Mouse (Mus musculus) forebrain, embryonic 15.5 days (tissue): Measurements from ENCODE around the gene Taf10. TPM values are rescaled to one million over a fixed set of nuclear protein-coding genes. Genes with fewer than 3 reads are reported as not detected.
"Not testable (repeated sequence)": the region's sequence is repeated elsewhere in the genome, so short reads cannot be mapped to it uniquely, and the experiment has no call there.

Source experiments
- ATAC-seq: fragments of 200-750 bp; cut with Nextera tagmentation; replicated peaks from 2 replicates; pipeline ENCODE4 v1.8.0; 2017; ENCODE audit warnings: mild to moderate bottlenecking, moderate TSS enrichment, moderate library complexity
- H3K27ac ChIP-seq: fragments of 300-500 bp; sonication (generic); replicated peaks from 2 replicates; pipeline ENCODE4 v1.5.1; 2015; ENCODE audit warnings: mild to moderate bottlenecking, inconsistent platforms
- H3K27me3 ChIP-seq: fragments of 300-500 bp; sonication (generic); 2 replicates; pipeline ENCODE4 v1.6.1; 2015; ENCODE audit warnings: inconsistent platforms
- H3K36me3 ChIP-seq: fragments of 300-500 bp; sonication (generic); 2 replicates; pipeline ENCODE4 v1.6.1; 2015; ENCODE audit warnings: mild to moderate bottlenecking, inconsistent platforms
- H3K4me1 ChIP-seq: fragments of 300-500 bp; sonication (generic); 2 replicates; pipeline ENCODE4 v1.6.1; 2015; ENCODE audit warnings: inconsistent platforms
- H3K4me2 ChIP-seq: fragments of 300-500 bp; sonication (generic); replicated peaks from 2 replicates; pipeline ENCODE4 v1.6.1; 2015; ENCODE audit warnings: mild to moderate bottlenecking, inconsistent platforms
- H3K4me3 ChIP-seq: fragments of 300-500 bp; sonication (generic); 2 replicates; pipeline ENCODE4 v1.5.1; 2015; ENCODE audit warnings: mild to moderate bottlenecking, inconsistent platforms
- H3K9ac ChIP-seq: fragments of 300-500 bp; sonication (generic); replicated peaks from 2 replicates; pipeline ENCODE4 v1.6.1; 2015; ENCODE audit warnings: mild to moderate bottlenecking, inconsistent platforms
- H3K9me3 ChIP-seq: fragments of 300-500 bp; sonication (generic); 2 replicates; pipeline ENCODE4 v1.6.1; 2016; ENCODE audit warnings: inconsistent platforms
- WGBS: fragments of 180-500 bp; shearing (Covaris S2); methylation state at CpG from one replicate; pipeline ENCODE4 v1.1.7; 2015; ENCODE audit warnings: mixed read lengths; 5-methylcytosine and 5-hydroxymethylcytosine counted together
- polyA plus RNA-seq: library from polyadenylated mRNA; unstranded; fragments of >200 nt; fragmentation: Nextera tagmentation; extraction: Ambion mirVana; gene quantifications from 2 replicates; pipeline ENCODE4 v1.2.1, GENCODE M21; 2015

Gene Taf10
- polyA plus RNA-seq, 1 experiment from 2014 or later: 114 TPM

DNA sequence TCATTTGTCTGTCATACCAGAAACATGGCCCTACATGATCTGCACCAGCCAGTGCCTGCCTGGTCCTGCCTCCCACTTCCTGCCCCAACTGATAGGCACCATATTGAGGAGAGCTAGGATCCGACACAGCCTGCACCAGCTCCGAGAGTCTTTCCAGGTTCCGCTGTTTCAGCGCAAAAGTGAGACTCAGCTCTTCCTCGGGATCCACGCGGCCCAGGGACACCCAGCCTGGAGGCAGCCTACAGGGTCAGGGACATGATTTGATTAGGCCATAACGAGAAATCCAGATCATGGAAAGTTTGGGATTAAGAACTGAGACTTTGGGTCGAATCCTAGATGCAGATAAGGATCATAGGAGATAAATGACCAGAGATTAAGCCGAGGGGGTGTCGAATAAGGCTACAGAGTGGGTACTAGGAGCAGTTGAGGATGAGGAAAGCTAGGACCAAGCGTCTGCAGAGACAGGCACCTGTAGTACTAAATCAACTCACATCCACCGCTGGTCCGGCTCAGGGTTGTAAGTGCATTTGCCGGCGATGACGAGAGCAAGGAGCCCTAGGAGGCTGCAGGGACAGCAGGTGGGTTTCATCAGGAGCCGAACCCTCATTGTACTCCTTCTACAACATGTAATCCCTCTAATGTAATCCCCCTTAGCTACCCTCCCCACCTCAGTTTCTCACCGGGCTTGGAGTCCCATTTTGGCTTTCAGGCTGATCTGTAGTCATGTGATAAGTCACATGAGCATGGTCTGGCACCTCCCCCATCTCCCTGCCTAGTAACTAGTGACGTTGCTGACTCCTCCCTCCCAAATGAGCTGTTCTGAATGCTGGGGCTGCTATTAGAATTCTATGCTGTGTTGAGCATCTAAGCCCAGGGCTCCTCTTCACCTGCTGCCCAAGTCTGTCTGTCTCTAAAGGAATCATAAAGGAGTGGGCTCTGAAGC, 7.6 kb upstream of the Taf10 start, which contains the start of gene Tpp1:
TSS of gene Tpp1 (minus strand) at position 745 of the 943 bp plus-strand sequence.
- H3K4me3 ChIP-seq: peak within 1 kb of the TSS; percentile 42
- peaks cover 17% of the 10 kb centered on the region for H3K4me1 ChIP-seq
- no peaks in the 10 kb centered on the region for H3K9me3 ChIP-seq
- H3K27ac ChIP-seq: peak within 1 kb of the TSS; percentile 53
- no peaks in the 10 kb centered on the region for H3K27me3 ChIP-seq
- H3K9ac ChIP-seq: peak within 1 kb of the TSS; percentile 53
- ATAC-seq: peak; percentile 88
- 19% methylated on average over 20 of the region's 20 CpGs for WGBS
- peaks cover 66% of the 10 kb centered on the region for H3K36me3 ChIP-seq
- H3K4me2 ChIP-seq: peak within 1 kb of the TSS; percentile 65

DNA sequence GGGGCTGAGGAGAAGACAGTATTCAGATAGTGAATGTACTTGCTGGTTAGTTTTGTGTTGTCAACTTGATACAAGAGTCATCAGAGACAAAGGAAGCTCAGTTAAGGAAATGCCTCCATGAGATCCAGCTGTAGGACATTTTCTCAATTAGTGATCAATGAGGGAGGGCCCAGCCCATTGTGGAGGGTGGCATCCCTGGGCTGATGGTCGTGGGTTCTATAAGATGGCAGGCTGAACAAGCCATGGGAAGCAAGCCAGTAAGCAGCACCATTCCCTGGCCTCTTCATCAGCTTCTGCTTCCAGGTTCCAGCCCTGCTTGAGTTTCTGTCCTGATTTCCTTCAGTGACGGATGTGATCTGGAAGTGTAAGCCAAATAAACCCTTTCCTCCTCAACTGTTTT, 3.6 kb upstream of the Taf10 start:
- H3K4me3 ChIP-seq: no peak overlapping the region
- H3K27me3 ChIP-seq: no peaks in the 10 kb centered on the region
- no peaks in the 10 kb centered on the region for H3K9me3 ChIP-seq
- WGBS: 82% methylated on average over 2 of the region's 2 CpGs
- no peak overlapping the region for H3K4me2 ChIP-seq
- H3K9ac ChIP-seq: no peak overlapping the region
- no peak overlapping the region for H3K27ac ChIP-seq
- H3K36me3 ChIP-seq: peaks cover 38% of the 10 kb centered on the region
- peaks cover 31% of the 10 kb centered on the region for H3K4me1 ChIP-seq
- no peak for ATAC-seq

DNA sequence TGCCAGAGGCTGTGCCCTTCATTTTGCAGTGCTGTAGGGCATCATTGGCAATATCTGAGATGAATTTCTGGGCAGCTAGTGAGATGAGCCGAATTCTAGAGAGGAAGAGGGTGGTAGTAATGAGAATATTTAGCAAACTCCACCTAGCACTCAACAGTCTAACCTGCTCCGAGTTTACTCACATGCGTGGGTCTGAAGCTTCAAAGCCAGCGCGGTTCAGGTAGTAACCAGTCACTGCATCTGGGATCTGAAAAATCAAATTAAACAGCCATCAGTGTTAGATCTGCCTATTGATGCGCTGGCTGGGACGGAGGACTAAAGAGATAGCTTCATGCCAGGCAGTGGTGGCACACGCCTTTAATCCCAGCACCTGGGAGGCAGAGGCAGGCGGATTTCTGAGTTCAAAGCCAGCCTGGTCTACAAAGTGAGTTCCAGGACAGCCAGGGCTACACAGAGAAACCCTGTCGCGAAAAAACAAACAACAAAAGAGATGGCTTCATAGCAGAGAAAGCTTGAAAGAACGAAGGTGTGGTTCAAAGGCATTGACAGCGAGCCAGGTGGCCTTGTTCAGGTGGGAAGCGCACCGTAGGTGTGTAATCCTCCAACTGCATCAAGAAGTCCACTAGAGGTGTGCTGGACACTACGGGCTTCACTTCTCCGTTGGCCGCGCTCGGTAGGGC, 775 bp downstream of the Taf10 start:
- not testable (repeated sequence) for H3K27me3 ChIP-seq, H3K27ac ChIP-seq, ATAC-seq, H3K9me3 ChIP-seq
- WGBS: 36% methylated on average over 20 of the region's 20 CpGs
- Histone ChIP-seq H3K4me3 (peak overlapping the region; percentile 98), H3K4me2 (peak overlapping the region; percentile 93), H3K36me3 (peaks cover 51% of the 10 kb centered on the region), H3K4me1 (peaks cover 24% of the 10 kb centered on the region), H3K9ac (peak overlapping the region; percentile 90)

- H3K4me1 ChIP-seq: peaks cover 31% of the 10 kb centered on the region
- not testable (repeated sequence) for ATAC-seq, H3K27ac ChIP-seq, H3K9me3 ChIP-seq, H3K4me3 ChIP-seq, H3K9ac ChIP-seq, H3K27me3 ChIP-seq
- H3K4me2 ChIP-seq: peak overlapping the region; percentile 93; the same call in 1 of the 2 replicates
- 86% methylated on average over 7 of the region's 7 CpGs for WGBS
- peaks cover 47% of the 10 kb centered on the region for H3K36me3 ChIP-seq
These were observed 1.5 kb downstream of the Taf10 start for GRCm38 (mm10) chr7:105742539-105743215.

DNA sequence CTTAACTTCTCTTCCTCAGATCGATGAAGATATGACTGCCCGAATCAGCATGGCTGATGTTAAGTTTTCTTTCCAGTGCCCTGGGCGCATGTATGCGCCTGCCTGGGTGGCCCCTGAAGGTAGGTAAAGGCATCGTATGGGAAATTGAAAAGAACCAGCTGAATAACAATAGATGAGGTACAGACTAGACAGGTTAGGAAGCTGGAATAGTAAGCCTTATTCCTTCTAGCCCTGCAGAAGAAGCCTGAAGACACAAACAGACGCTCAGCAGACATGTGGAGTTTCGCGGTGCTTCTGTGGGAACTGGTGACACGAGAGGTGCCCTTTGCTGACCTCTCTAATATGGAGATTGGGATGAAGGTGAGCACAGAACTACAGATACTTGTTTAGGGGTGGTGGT, 2.2 kb downstream of the Taf10 start:
- no peak overlapping the region for H3K4me3 ChIP-seq
- H3K27me3 ChIP-seq: no peaks in the 10 kb centered on the region
- H3K4me2 ChIP-seq: no peak overlapping the region
- H3K27ac ChIP-seq: no peak overlapping the region
- WGBS: 92% methylated on average over 9 of the region's 9 CpGs
- no peak for ATAC-seq
- no peak overlapping the region for H3K9ac ChIP-seq
- peaks cover 38% of the 10 kb centered on the region for H3K4me1 ChIP-seq
- no peaks in the 10 kb centered on the region for H3K9me3 ChIP-seq
- peaks cover 41% of the 10 kb centered on the region for H3K36me3 ChIP-seq

DNA sequence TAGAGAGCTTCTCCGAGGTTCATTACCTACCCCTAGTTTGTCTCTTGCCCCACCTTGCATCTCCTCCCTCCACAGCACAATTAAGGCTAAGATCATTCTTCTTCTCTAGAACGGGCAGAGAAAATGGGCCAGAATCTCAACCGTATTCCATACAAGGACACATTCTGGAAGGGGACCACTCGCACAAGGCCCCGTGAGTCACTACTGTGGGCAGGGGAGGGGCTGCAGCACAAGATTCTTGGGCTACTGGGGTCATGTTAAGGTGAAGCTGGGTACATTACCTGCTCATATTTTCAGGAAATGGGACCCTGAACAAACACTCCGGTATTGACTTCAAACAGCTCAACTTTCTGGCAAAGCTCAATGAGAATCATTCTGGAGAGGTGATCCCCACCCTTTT, 3.3 kb downstream of the Taf10 start:
- Histone ChIP-seq H3K27me3 (no peaks in the 10 kb centered on the region), H3K9me3 (no peaks in the 10 kb centered on the region), H3K9ac (no peak overlapping the region), H3K4me3 (no peak overlapping the region), H3K4me1 (peaks cover 43% of the 10 kb centered on the region), H3K4me2 (no peak overlapping the region), H3K27ac (no peak overlapping the region), H3K36me3 (peaks cover 31% of the 10 kb centered on the region)
- ATAC-seq: no peak
- WGBS: 82% methylated on average over 6 of the region's 6 CpGs

GRCm38 (mm10) chr7:105740089-105740795, 3.9 kb downstream of the Taf10 start:
- Histone ChIP-seq H3K4me1 (peaks cover 48% of the 10 kb centered on the region), H3K27me3 (no peaks in the 10 kb centered on the region), H3K4me3 (no peak overlapping the region), H3K4me2 (no peak overlapping the region), H3K9ac (no peak overlapping the region), H3K9me3 (no peaks in the 10 kb centered on the region), H3K36me3 (peaks cover 31% of the 10 kb centered on the region), H3K27ac (no peak overlapping the region)
- no peak for ATAC-seq
- 82% methylated on average over 13 of the region's 13 CpGs for WGBS

- no peak for ATAC-seq
- Histone ChIP-seq H3K9ac (no peak overlapping the region), H3K36me3 (peaks cover 35% of the 10 kb centered on the region), H3K4me1 (peaks cover 47% of the 10 kb centered on the region), H3K27ac (0 out of 2 replicates have a peak overlapping the region, but pooled peaks have one; percentile 27), H3K9me3 (no peaks in the 10 kb centered on the region), H3K27me3 (no peaks in the 10 kb centered on the region), H3K4me2 (no peak overlapping the region), H3K4me3 (no peak overlapping the region)
- WGBS: 41% methylated on average over 3 of the region's 3 CpGs
These were observed 5.2 kb downstream of the Taf10 start for GRCm38 (mm10) chr7:105738948-105739347.

DNA sequence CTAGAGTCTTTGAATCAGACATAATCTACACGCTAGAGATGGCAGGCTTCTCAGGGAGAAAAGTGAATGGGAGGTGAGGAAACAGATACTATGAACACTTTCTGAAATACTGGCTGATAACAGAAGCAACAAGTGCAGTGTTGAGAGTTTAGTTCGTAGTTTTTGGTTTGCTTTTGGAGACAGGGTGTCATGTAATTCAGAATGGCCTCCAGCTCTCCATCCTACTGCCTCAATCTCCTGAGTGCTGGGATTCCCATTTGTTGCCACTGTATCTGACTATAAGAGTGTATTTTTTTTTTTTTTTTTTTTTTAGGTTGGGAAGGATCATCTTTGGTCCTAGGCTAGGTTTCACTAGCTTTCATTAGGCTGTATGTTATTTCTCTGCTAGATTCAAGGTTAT, 5.9 kb downstream of the Taf10 start:
- WGBS: 82% methylated on average over 2 of the region's 2 CpGs

DNA sequence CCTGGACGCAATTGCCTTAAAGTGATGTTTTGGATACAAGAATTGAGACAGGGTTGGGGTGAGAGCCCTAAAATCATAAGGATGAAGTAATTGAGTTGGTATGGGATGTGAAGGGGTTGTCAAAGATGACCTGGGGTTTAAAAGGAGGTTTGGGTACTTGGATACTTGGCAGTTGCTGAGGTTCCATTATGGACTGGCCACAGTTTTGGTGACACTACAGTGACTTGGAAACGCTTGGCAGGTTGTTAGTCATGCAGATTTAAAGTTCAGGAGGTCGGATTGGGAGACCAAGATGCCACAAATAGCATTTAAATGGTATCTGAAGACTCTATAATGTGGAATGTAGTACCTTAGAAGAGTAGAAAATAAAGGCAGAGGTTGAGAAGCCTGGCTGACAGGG, 6.5 kb downstream of the Taf10 start:
- no peak for ATAC-seq
- 43% methylated on average over 3 of the region's 3 CpGs for WGBS
- Histone ChIP-seq H3K4me3 (peak overlapping the region; percentile 89), H3K36me3 (peaks cover 43% of the 10 kb centered on the region), H3K9me3 (no peaks in the 10 kb centered on the region), H3K4me1 (peaks cover 35% of the 10 kb centered on the region), H3K27me3 (no peaks in the 10 kb centered on the region), H3K27ac (no peak overlapping the region), H3K9ac (peak overlapping the region; percentile 88), H3K4me2 (peak overlapping the region; percentile 95)

More for the DNA sequence above, 5.9 kb downstream of the Taf10 start:
- ATAC-seq: no peak
- peak overlapping the region; percentile 88; the same call in 1 of the 2 replicates for H3K9ac ChIP-seq
- peaks cover 42% of the 10 kb centered on the region for H3K36me3 ChIP-seq
- no peak overlapping the region for H3K27ac ChIP-seq
- H3K27me3 ChIP-seq: no peaks in the 10 kb centered on the region
- no peaks in the 10 kb centered on the region for H3K9me3 ChIP-seq
- no peak overlapping the region; the same call in 1 of the 2 replicates for H3K4me3 ChIP-seq
- H3K4me2 ChIP-seq: no peak overlapping the region
- peaks cover 41% of the 10 kb centered on the region for H3K4me1 ChIP-seq

GRCm38 (mm10) chr7:105736911-105737521, 7.1 kb downstream of the Taf10 start, which contains the start of gene Rrp8:
TSS of gene Rrp8 (minus strand) at chr7:105737385.
- H3K9ac ChIP-seq: peak within 1 kb of the TSS; percentile 88
- H3K4me2 ChIP-seq: peak within 1 kb of the TSS; percentile 95
- H3K27ac ChIP-seq: peak within 1 kb of the TSS; percentile 70
- peaks cover 35% of the 10 kb centered on the region for H3K4me1 ChIP-seq
- peaks cover 44% of the 10 kb centered on the region for H3K36me3 ChIP-seq
- ATAC-seq: no peak; the same call in 1 of the 2 replicates
- no peaks in the 10 kb centered on the region for H3K9me3 ChIP-seq
- H3K4me3 ChIP-seq: peak within 1 kb of the TSS; percentile 89
- no peaks in the 10 kb centered on the region for H3K27me3 ChIP-seq
- WGBS: under 1% methylated on average over 30 of the region's 30 CpGs
